Mouse (Mus musculus): ENCODE results near the gene Tldc1.

Tldc1 gene

GRCm38 (mm10) chr8:119778263-119778662 is at the start of gene Tldc1:
Tldc1 (minus strand) TSS chr8:119778416.
- DNase-seq (ENCODE audit: low spot score): peak; percentile 98

GRCm38 (mm10) chr8:119827721-119828153 is 49.5 kb upstream of the Tldc1 start:
- DNase-seq (ENCODE audit: low spot score): no peak

- DNase-seq (ENCODE audit: low spot score): no peak
Observed at GRCm38 (mm10) chr8:119826982-119827381, 48.8 kb upstream of the Tldc1 start.

GRCm38 (mm10) chr8:119825950-119826730 is 47.9 kb upstream of the Tldc1 start:
- no peak for DNase-seq (ENCODE audit: low spot score)

- DNase-seq (ENCODE audit: low spot score): no peak
Observed at GRCm38 (mm10) chr8:119824809-119825273, 46.6 kb upstream of the Tldc1 start.

GRCm38 (mm10) chr8:119824100-119824499 is 45.9 kb upstream of the Tldc1 start:
- no peak for DNase-seq (ENCODE audit: low spot score)

GRCm38 (mm10) chr8:119823278-119823677 is 45.1 kb upstream of the Tldc1 start:
- no peak for DNase-seq (ENCODE audit: low spot score)

GRCm38 (mm10) chr8:119821691-119822090 is 43.5 kb upstream of the Tldc1 start:
- DNase-seq (ENCODE audit: low spot score): no peak

GRCm38 (mm10) chr8:119819976-119820375 is 41.8 kb upstream of the Tldc1 start:
- DNase-seq (ENCODE audit: low spot score): no peak

- DNase-seq (ENCODE audit: low spot score): no peak
Observed at GRCm38 (mm10) chr8:119819316-119819715, 41.1 kb upstream of the Tldc1 start.

- DNase-seq (ENCODE audit: low spot score): no peak
Observed at GRCm38 (mm10) chr8:119817446-119817845, 39.2 kb upstream of the Tldc1 start.

- DNase-seq (ENCODE audit: low spot score): no peak
Observed at GRCm38 (mm10) chr8:119816219-119816618, 38.0 kb upstream of the Tldc1 start.

- no peak for DNase-seq (ENCODE audit: low spot score)
Observed at GRCm38 (mm10) chr8:119812650-119813431, 34.6 kb upstream of the Tldc1 start.

- DNase-seq (ENCODE audit: low spot score): no peak
Observed at GRCm38 (mm10) chr8:119811925-119812324, 33.7 kb upstream of the Tldc1 start.

- no peak for DNase-seq (ENCODE audit: low spot score)
Observed at GRCm38 (mm10) chr8:119810953-119811499, 32.8 kb upstream of the Tldc1 start.

GRCm38 (mm10) chr8:119810127-119810868 is 32.1 kb upstream of the Tldc1 start:
- no peak for DNase-seq (ENCODE audit: low spot score)

- DNase-seq (ENCODE audit: low spot score): no peak
Observed at GRCm38 (mm10) chr8:119809620-119810019, 31.4 kb upstream of the Tldc1 start.

- DNase-seq (ENCODE audit: low spot score): no peak
Observed at GRCm38 (mm10) chr8:119807687-119808086, 29.5 kb upstream of the Tldc1 start.

GRCm38 (mm10) chr8:119806422-119807263 is 28.4 kb upstream of the Tldc1 start:
- DNase-seq (ENCODE audit: low spot score): no peak

GRCm38 (mm10) chr8:119805275-119805674 is 27.1 kb upstream of the Tldc1 start:
- no peak for DNase-seq (ENCODE audit: low spot score)

GRCm38 (mm10) chr8:119802592-119802991 is 24.4 kb upstream of the Tldc1 start:
- DNase-seq (ENCODE audit: low spot score): no peak

All from ovary, adult 18-20 months (tissue).